Mouse (Mus musculus) macrophage (primary cell): ENCODE measurements around the gene Ube2q2. TPM values are rescaled to one million over a fixed set of nuclear protein-coding genes. Genes with fewer than 3 reads are reported as not detected.

Experiments
- H3K27ac ChIP-seq: fragments of 350-480 bp; formaldehyde crosslinking; 2 replicates; pipeline ENCODE4 v1.9.0; 2021
- H3K36me3 ChIP-seq: fragments of 350-480 bp; formaldehyde crosslinking; 2 replicates; pipeline ENCODE4 v1.9.0; 2021; ENCODE audit errors: inconsistent target
- H3K4me3 ChIP-seq: fragments of 350-480 bp; formaldehyde crosslinking; 2 replicates; pipeline ENCODE4 v1.9.0; 2021; ENCODE audit errors: inconsistent target
- H3K79me2 ChIP-seq: fragments of 350-480 bp; formaldehyde crosslinking; 2 replicates; pipeline ENCODE4 v1.9.0; 2021; ENCODE audit errors: inconsistent target
- WGBS: methylation state at CpG from one replicate; pipeline ENCODE4 v1.1.7; 2026; ENCODE audit warnings: inconsistent platforms; ENCODE audit not compliant: missing documents; 5-methylcytosine and 5-hydroxymethylcytosine counted together
- polyA plus RNA-seq: library from polyadenylated mRNA; stranded (reverse); fragments of 250-400 nt; gene quantifications from 3 replicates; pipeline ENCODE4 v1.2.4, GENCODE M21; 2018; ENCODE audit warnings: inconsistent platforms

The Ube2q2 gene
- polyA plus RNA-seq, 1 experiment from 2014 or later: 55.3 TPM

DNA sequence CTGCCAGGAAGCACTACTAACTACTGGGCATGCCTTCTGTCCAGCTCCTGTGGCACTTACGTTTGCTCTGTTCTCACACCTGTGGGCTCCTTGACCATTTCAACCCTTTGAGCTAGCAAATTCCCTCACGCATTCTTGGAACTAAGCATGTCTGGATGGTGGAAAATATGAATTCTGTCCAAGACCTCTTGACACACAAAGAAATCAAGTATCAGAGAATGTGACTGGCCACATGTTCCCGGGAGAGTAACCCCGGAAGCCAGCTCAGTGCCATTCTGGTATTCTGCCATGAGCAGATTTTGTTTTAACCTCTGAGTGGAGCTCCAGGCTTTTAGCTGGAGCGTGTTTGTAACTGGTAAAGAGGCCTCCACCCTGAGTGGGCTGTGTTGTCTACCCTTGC is 8.7 kb upstream of the Ube2q2 start:
- H3K27ac ChIP-seq: no peak overlapping the region
- 85% methylated on average over 5 of the region's 5 CpGs for WGBS
- H3K4me3 ChIP-seq: no peak overlapping the region
- no peaks in the 10 kb centered on the region for H3K36me3 ChIP-seq
- no peaks in the 10 kb centered on the region for H3K79me2 ChIP-seq

GRCm38 (mm10) chr9:55149499-55150278 is 1.0 kb downstream of the Ube2q2 start:
- H3K79me2 ChIP-seq: peaks cover 46% of the 10 kb centered on the region
- WGBS: under 1% methylated on average over 70 of the region's 93 CpGs
- no peaks in the 10 kb centered on the region for H3K36me3 ChIP-seq
- H3K4me3 ChIP-seq: peak overlapping the region; percentile 92
- H3K27ac ChIP-seq: 0 out of 2 replicates have a peak overlapping the region, but pooled peaks have one; percentile 9

- Histone ChIP-seq H3K79me2 (peaks cover 53% of the 10 kb centered on the region), H3K36me3 (no peaks in the 10 kb centered on the region), H3K4me3 (peak overlapping the region; percentile 92), H3K27ac (0 out of 2 replicates have a peak overlapping the region, but pooled peaks have one; percentile 9)
- WGBS: 4% methylated on average over 13 of the region's 13 CpGs
Measured at GRCm38 (mm10) chr9:55150279-55150726, 1.6 kb downstream of the Ube2q2 start.

DNA sequence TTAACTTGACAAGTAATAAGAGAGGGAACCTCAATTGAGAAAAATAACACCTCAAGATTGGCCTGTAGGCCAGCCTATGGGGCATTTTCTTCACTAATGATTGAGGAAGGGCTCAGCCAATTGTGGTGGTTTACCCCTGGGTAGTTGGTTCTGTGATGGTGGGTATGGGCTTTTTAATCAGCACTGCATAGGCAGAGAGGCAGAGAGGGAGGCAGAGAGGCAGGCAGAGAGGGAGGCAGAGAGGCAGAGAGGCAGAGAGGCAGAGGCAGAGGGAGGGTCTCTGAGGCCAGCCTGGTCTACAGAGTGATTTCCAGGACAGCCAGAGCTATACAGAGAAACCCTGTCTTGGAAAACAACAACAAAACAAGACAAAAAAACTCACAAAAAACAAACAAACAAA is 2.4 kb downstream of the Ube2q2 start:
- Histone ChIP-seq H3K36me3 (no peaks in the 10 kb centered on the region), H3K27ac (no peak overlapping the region), H3K4me3 (peak overlapping the region; percentile 92; the same call in 1 of the 2 replicates), H3K79me2 (peaks cover 60% of the 10 kb centered on the region)

DNA sequence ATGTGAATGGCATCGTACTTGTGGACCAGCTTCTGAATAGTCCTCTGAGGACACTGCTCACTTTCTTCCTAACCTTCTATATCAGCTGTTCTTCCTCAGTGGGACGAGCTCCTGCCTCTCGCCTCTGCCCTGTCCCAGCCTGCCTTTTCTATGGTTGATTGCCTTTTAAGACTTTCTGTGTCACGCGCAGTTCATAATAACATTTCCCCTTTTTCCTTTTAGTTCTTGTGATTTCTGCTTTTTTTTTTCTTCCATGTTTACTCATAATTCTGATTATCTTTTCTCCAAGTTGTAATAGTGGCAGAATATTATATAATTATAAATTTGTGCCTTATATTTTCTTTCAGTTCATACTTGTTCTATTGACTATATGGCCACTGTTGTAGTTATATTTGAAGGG is 4.3 kb downstream of the Ube2q2 start:
- H3K4me3 ChIP-seq: no peak overlapping the region
- H3K27ac ChIP-seq: 0 out of 2 replicates have a peak overlapping the region, but pooled peaks have one; percentile 0
- no peaks in the 10 kb centered on the region for H3K36me3 ChIP-seq
- WGBS: 51% methylated on average over 5 of the region's 5 CpGs
- peaks cover 79% of the 10 kb centered on the region for H3K79me2 ChIP-seq

DNA sequence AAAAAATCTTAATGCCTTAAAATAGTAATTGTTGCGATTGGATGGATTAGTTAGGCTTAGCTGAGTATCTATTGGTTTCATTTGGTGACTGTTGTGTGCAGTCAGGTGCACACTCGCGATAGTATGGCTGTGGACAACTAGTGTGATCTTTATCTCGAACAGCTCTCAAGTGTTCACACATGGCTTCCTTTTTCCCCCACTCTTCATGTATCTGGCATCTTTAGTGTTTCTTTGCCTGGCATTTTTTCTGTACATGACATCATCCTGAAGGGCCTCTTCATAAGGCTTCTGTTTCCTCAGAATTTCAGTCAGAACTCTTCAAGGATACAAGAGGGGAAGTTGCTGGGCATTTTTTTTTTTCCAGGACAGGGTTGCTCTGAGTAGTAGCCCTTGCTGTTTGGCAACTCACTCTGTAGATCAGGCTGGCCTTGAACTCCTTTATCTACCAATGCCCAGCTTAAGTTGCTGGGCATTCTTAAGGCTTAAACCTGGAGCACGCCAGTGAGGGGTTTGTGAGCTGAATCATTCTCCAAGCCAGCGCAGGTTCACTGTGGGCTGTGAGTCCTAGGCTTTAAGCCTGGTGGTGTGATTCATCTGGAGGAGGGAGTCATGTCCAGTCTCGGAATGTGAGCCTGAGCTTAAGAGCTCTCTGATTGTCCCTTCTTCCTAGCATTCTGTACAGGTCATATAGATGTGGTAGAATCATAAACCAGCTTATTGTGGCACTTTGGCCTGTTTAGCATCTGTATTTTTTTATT is 22.2 kb downstream of the Ube2q2 start:
- H3K79me2 ChIP-seq: peaks cover 67% of the 10 kb centered on the region; the same call in 1 of the 2 replicates
- H3K36me3 ChIP-seq: peaks cover 10% of the 10 kb centered on the region; the same call in 1 of the 2 replicates
- 70% methylated on average over 6 of the region's 7 CpGs for WGBS
- no peak overlapping the region for H3K4me3 ChIP-seq
- H3K27ac ChIP-seq: peak overlapping the region; percentile 64

GRCm38 (mm10) chr9:55172195-55172685 is 23.6 kb downstream of the Ube2q2 start:
- Histone ChIP-seq H3K27ac (peak overlapping the region; percentile 64), H3K4me3 (no peak overlapping the region), H3K79me2 (peaks cover 60% of the 10 kb centered on the region; the same call in 1 of the 2 replicates), H3K36me3 (peaks cover 10% of the 10 kb centered on the region; the same call in 1 of the 2 replicates)
- 88% methylated on average over 1 of the region's 1 CpGs for WGBS

DNA sequence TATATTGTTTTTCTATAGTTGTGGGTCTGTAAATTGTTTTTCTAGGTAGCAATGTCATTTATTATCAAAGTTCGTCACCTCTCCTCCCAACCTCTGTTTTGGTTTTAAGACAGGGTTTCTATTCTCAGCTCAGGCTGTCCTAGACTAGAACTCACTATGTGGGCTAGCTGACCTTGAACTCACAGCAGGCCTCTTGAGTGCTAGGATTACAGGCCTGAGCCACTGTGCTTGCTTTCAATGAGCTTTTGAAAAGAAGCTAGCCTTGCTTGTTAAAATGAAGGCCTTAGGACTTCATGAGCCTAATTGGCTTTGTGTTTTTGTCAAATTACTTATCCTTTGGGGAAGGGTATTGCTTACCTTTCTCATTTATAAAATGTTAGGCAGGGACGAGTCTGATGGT is 25.6 kb downstream of the Ube2q2 start:
- Histone ChIP-seq H3K36me3 (no peaks in the 10 kb centered on the region), H3K27ac (no peak overlapping the region), H3K4me3 (no peak overlapping the region), H3K79me2 (peaks cover 40% of the 10 kb centered on the region; the same call in 1 of the 2 replicates)
- 92% methylated on average over 2 of the region's 2 CpGs for WGBS

DNA sequence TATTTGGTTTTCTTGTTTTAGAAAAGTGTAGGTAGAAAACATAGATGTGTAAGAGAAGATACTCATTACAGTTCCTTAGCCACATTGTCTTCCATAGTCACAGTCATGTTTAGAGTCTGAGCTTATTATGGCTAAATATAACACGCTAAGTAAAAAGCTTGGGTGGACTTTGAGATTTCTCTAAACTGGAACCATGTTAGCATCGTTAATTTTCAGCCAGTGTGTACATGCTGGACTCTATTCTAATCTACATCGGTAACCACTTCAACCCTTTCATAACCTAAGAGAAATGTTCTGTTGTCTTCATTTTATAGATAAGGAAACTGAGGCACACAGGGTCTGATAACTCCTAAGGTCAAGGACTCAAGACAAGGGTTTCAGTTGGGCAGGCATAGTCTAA is 47.2 kb downstream of the Ube2q2 start:
- Histone ChIP-seq H3K27ac (no peak overlapping the region), H3K36me3 (peaks cover 41% of the 10 kb centered on the region), H3K79me2 (no peaks in the 10 kb centered on the region), H3K4me3 (no peak overlapping the region)
- WGBS: 97% methylated on average over 3 of the region's 3 CpGs

- Histone ChIP-seq H3K4me3 (no peak overlapping the region), H3K27ac (no peak overlapping the region), H3K36me3 (peaks cover 27% of the 10 kb centered on the region), H3K79me2 (no peaks in the 10 kb centered on the region)
- 43% methylated on average over 1 of the region's 1 CpGs for WGBS
Measured at GRCm38 (mm10) chr9:55198260-55198659, 49.6 kb downstream of the Ube2q2 start.

GRCm38 (mm10) chr9:55199348-55199747 is 50.7 kb downstream of the Ube2q2 start:
- Histone ChIP-seq H3K4me3 (no peak overlapping the region), H3K79me2 (no peaks in the 10 kb centered on the region), H3K36me3 (peaks cover 30% of the 10 kb centered on the region), H3K27ac (no peak overlapping the region)
- 83% methylated on average over 2 of the region's 2 CpGs for WGBS

- H3K79me2 ChIP-seq: peaks cover 46% of the 10 kb centered on the region
- H3K4me3 ChIP-seq: peak overlapping the region; percentile 56
- H3K36me3 ChIP-seq: peaks cover 13% of the 10 kb centered on the region; the same call in 1 of the 2 replicates
- 0% methylated on average over 2 of the region's 2 CpGs for WGBS
- H3K27ac ChIP-seq: peak overlapping the region; percentile 43
Measured at GRCm38 (mm10) chr9:55208458-55208789, 59.8 kb downstream of the Ube2q2 start.

DNA sequence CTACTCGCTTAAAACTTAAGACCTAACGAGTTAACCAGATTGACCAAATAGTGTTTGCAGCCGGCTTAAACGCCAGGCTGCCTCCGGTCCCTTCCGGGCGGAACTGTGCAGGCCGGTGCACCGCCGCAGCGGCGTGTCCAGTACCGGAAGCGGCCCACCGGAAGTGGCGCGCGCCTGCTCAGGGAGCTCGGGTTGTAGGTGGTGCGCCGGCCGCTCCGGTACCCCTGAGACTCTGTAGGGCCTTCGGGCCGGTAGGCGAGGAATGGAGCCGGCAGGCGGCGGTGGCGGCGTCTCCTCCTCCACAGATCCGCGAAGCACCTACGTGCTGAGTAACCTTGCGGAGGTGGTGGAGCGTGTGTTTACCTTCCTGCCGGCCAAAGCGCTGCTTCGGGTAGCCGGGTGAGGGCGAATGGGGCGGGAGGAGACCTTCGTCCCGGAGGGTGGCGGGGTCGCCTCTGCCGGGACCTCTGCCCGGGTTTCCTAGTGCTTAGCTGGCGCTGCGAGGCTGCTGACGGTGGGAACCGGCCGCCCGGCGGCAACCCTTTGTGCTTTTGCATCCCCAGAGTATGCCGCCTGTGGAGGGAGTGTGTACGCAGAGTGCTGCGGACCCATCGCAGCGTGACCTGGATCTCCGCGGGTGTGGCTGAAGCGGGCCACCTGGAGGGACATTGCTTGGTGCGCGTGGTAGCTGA is 60.3 kb downstream of the Ube2q2 start, which contains the start of gene Fbxo22:
Gene Fbxo22 (plus strand): TSS at position 136 of the 692 bp plus-strand sequence.
- peak within 1 kb of the TSS; percentile 43 for H3K27ac ChIP-seq
- WGBS: under 1% methylated on average over 65 of the region's 65 CpGs
- peaks cover 12% of the 10 kb centered on the region for H3K36me3 ChIP-seq
- H3K79me2 ChIP-seq: peaks cover 46% of the 10 kb centered on the region
- peak within 1 kb of the TSS; percentile 56 for H3K4me3 ChIP-seq

- no peak overlapping the region for H3K27ac ChIP-seq
- H3K36me3 ChIP-seq: peaks cover 29% of the 10 kb centered on the region
- H3K4me3 ChIP-seq: no peak overlapping the region
- peaks cover 46% of the 10 kb centered on the region for H3K79me2 ChIP-seq
- 97% methylated on average over 4 of the region's 4 CpGs for WGBS
Measured at GRCm38 (mm10) chr9:55211611-55212010, 63.0 kb downstream of the Ube2q2 start.
